Mouse (Mus musculus) brain, embryonic 14.5 days (tissue): ENCODE data around the gene Spo11.

Source experiments
- CTCF ChIP-seq: fragments of 200-500 bp; IDR thresholded peaks from 2 replicates; pipeline ENCODE4 v1.5.1; 2012; ENCODE audit warnings: inconsistent platforms, mild to moderate bottlenecking, moderate library complexity, borderline replicate concordance; ENCODE audit not compliant: insufficient read depth, insufficient read length; ENCODE audit errors: extremely low read depth
- POLR2A ChIP-seq: fragments of 200-500 bp; IDR thresholded peaks from 2 replicates; pipeline ENCODE4 v1.6.1; 2012; ENCODE audit warnings: mild to moderate bottlenecking, inconsistent platforms, borderline replicate concordance; ENCODE audit not compliant: poor library complexity, insufficient read depth, insufficient read length, severe bottlenecking; ENCODE audit errors: extremely low read depth

DNA sequence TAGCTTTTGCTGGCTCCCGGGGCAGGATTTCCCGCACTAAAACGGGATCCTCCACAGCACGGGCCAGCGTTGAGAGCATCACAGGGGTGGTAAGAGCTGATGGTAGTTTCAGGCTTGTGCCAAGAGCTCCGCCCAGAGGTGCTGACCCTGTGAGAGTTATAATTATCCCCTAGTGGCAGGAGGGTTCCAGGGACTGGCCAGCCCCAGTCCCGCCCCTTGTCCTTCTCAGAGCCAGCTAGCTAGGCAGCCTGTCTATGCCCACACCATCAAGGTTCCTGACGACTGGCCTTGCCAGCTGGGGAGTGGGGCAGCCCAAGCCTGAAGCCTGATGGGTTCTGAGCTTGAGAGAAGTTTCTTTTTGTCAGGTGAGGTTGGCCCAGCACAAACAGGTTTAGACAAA is 41.1 kb downstream of the Spo11 start:
- no peak for TF ChIP-seq POLR2A
- TF ChIP-seq CTCF = no peak
